Mouse (Mus musculus) heart, postnatal 0 days (tissue): Measurements from ENCODE around the gene Sparcl1. TPM values are rescaled to one million over a fixed set of nuclear protein-coding genes. Genes with fewer than 3 reads are reported as not detected.
A peak's percentile ranks its signal among the peaks of the same experiment; 100 is the strongest.

Experiments
- ATAC-seq: fragments of 200-750 bp; cut with Nextera tagmentation; 2 replicates; pipeline ENCODE4 v1.8.0; 2017; ENCODE audit warnings: low read depth, moderate number of reproducible peaks, moderate library complexity; ENCODE audit not compliant: insufficient read depth
- DNase-seq: peaks from one replicate; pipeline ENCODE4 v3.0.0-alpha.2; 2016; ENCODE audit warnings: low spot score
- H3K27ac ChIP-seq: fragments of 300-500 bp; sonication (generic); 2 replicates; pipeline ENCODE4 v1.5.1; 2014; ENCODE audit warnings: low read depth, mild to moderate bottlenecking
- H3K27me3 ChIP-seq: fragments of 300-500 bp; sonication (generic); 2 replicates; pipeline ENCODE4 v1.6.1; 2014; ENCODE audit warnings: low read length, mixed read lengths; ENCODE audit not compliant: control insufficient read depth, insufficient read depth
- H3K36me3 ChIP-seq: fragments of 300-500 bp; sonication (generic); replicated peaks from 2 replicates; pipeline ENCODE4 v1.6.1; 2014; ENCODE audit warnings: low read length, mixed read lengths; ENCODE audit not compliant: control insufficient read depth, insufficient read depth
- H3K4me1 ChIP-seq: fragments of 300-500 bp; sonication (generic); 2 replicates; pipeline ENCODE4 v1.6.1; 2014; ENCODE audit warnings: antibody characterized with exemption; ENCODE audit not compliant: control insufficient read depth, insufficient read depth
- H3K4me2 ChIP-seq: fragments of 300-500 bp; sonication (generic); 2 replicates; pipeline ENCODE4 v1.6.1; 2014; ENCODE audit warnings: low read depth, mild to moderate bottlenecking, low read length, moderate library complexity
- H3K4me3 ChIP-seq: fragments of 300-500 bp; sonication (generic); 2 replicates; pipeline ENCODE4 v1.5.1; 2014; ENCODE audit warnings: low read depth, low read length
- H3K9ac ChIP-seq: fragments of 300-500 bp; sonication (generic); replicated peaks from 2 replicates; pipeline ENCODE4 v1.6.1; 2014; ENCODE audit warnings: low read depth, low read length, mixed read lengths
- H3K9me3 ChIP-seq: fragments of 300-500 bp; sonication (generic); replicated peaks from 2 replicates; pipeline ENCODE4 v1.6.1; 2016; ENCODE audit warnings: low read length; ENCODE audit not compliant: control insufficient read depth
- CTCF ChIP-seq: IDR thresholded peaks from 2 replicates; pipeline ENCODE4 v1.5.1; 2016; ENCODE audit warnings: antibody characterized with exemption, control low read depth, low read depth
- EP300 ChIP-seq: IDR thresholded peaks from 2 replicates; pipeline ENCODE4 v1.6.1; 2016; ENCODE audit warnings: antibody characterized with exemption, low read depth
- WGBS: fragments of 180-500 bp; shearing (Covaris S2); extraction: QIAGEN DNeasy Blood & Tissue Kit; methylation state at CpG from one replicate; pipeline ENCODE4 v1.1.7; 2014; 5-methylcytosine and 5-hydroxymethylcytosine counted together
- polyA plus RNA-seq: library from polyadenylated mRNA; unstranded; fragments of >200 nt; fragmentation: Nextera tagmentation; extraction: Ambion mirVana; gene quantifications from 2 replicates; pipeline ENCODE4 v1.2.1, GENCODE M21; 2015
- total RNA-seq: library from RNA; depleted of rRNA; stranded (reverse); fragments of >200 nt; gene quantifications from 2 replicates; pipeline ENCODE4 v1.2.3, GENCODE M21; 2014; ENCODE audit warnings: low replicate concordance

Gene Sparcl1
- total and polyA plus RNA-seq, 2 experiments from 2014 or later, result 97.3 to 168 TPM

- peak overlapping the region; percentile 12; the same call in 1 of the 2 replicates for H3K4me3 ChIP-seq
- no peak for TF ChIP-seq EP300
- H3K27me3 ChIP-seq, result no peaks in the 10 kb centered on the region
- peaks cover 33% of the 10 kb centered on the region for H3K4me1 ChIP-seq
- ATAC-seq (no peak), DNase-seq (no peak)
- no peaks in the 10 kb centered on the region for H3K9me3 ChIP-seq
- no peak overlapping the region for H3K9ac ChIP-seq
- H3K4me2 ChIP-seq, result peak overlapping the region; percentile 59
- H3K27ac ChIP-seq, result peak overlapping the region; percentile 73
- no peaks in the 10 kb centered on the region for H3K36me3 ChIP-seq
- 52% methylated on average over 9 of the region's 9 CpGs for WGBS
Observed at GRCm38 (mm10) chr5:104110171-104110920, 3.2 kb downstream of the Sparcl1 start.

GRCm38 (mm10) chr5:104109516-104109915 lies 4.0 kb downstream of the Sparcl1 start:
- WGBS, result 22% methylated on average over 3 of the region's 3 CpGs
- TF ChIP-seq EP300 (no peak), CTCF (no peak)
- Histone ChIP-seq H3K27me3 (no peaks in the 10 kb centered on the region), H3K4me1 (peaks cover 25% of the 10 kb centered on the region; the same call in 1 of the 2 replicates), H3K4me3 (no peak overlapping the region), H3K4me2 (peak overlapping the region; percentile 59), H3K27ac (peak overlapping the region; percentile 73), H3K9ac (no peak overlapping the region), H3K9me3 (no peaks in the 10 kb centered on the region), H3K36me3 (no peaks in the 10 kb centered on the region)
- ATAC-seq (no peak), DNase-seq (no peak)

GRCm38 (mm10) chr5:104108879-104109369 lies 4.6 kb downstream of the Sparcl1 start:
- DNase-seq (no peak), ATAC-seq (no peak)
- H3K27ac ChIP-seq, result peak overlapping the region; percentile 73
- 33% methylated on average over 18 of the region's 18 CpGs for WGBS
- no peaks in the 10 kb centered on the region for H3K9me3 ChIP-seq
- H3K4me3 ChIP-seq, result peak overlapping the region; percentile 5; the same call in 1 of the 2 replicates
- H3K4me1 ChIP-seq, result peaks cover 22% of the 10 kb centered on the region; the same call in 1 of the 2 replicates
- H3K27me3 ChIP-seq, result no peaks in the 10 kb centered on the region
- H3K36me3 ChIP-seq, result no peaks in the 10 kb centered on the region
- peak overlapping the region; percentile 59 for H3K4me2 ChIP-seq
- TF ChIP-seq EP300, result no peak
- no peak for TF ChIP-seq CTCF
- no peak overlapping the region for H3K9ac ChIP-seq

GRCm38 (mm10) chr5:104108127-104108875 lies 5.2 kb downstream of the Sparcl1 start:
- no peak for DNase-seq
- H3K27me3 ChIP-seq, result no peaks in the 10 kb centered on the region
- peak overlapping the region; percentile 59; the same call in 1 of the 2 replicates for H3K4me2 ChIP-seq
- no peak for ATAC-seq
- no peak overlapping the region for H3K4me3 ChIP-seq
- no peaks in the 10 kb centered on the region for H3K36me3 ChIP-seq
- H3K9ac ChIP-seq, result no peak overlapping the region
- 57% methylated on average over 11 of the region's 11 CpGs for WGBS
- H3K9me3 ChIP-seq, result no peaks in the 10 kb centered on the region
- H3K4me1 ChIP-seq, result peaks cover 16% of the 10 kb centered on the region; the same call in 1 of the 2 replicates
- TF ChIP-seq EP300, result no peak
- TF ChIP-seq CTCF, result no peak
- H3K27ac ChIP-seq, result peak overlapping the region; percentile 73

GRCm38 (mm10) chr5:104104111-104104510 lies 9.4 kb downstream of the Sparcl1 start:
- no peak overlapping the region for H3K4me3 ChIP-seq
- ATAC-seq, result no peak
- peaks cover 14% of the 10 kb centered on the region; the same call in 1 of the 2 replicates for H3K4me1 ChIP-seq

More at GRCm38 (mm10) chr5:104104111-104104510, 9.4 kb downstream of the Sparcl1 start:
- no peak overlapping the region for H3K9ac ChIP-seq
- H3K27me3 ChIP-seq, result no peaks in the 10 kb centered on the region
- H3K9me3 ChIP-seq, result no peaks in the 10 kb centered on the region
- H3K27ac ChIP-seq, result no peak overlapping the region
- DNase-seq, result no peak
- no peak overlapping the region for H3K4me2 ChIP-seq
- WGBS, result 79% methylated on average over 2 of the region's 2 CpGs
- TF ChIP-seq CTCF, result no peak
- no peak for TF ChIP-seq EP300
- H3K36me3 ChIP-seq, result no peaks in the 10 kb centered on the region
